In the genomic region with DNA sequence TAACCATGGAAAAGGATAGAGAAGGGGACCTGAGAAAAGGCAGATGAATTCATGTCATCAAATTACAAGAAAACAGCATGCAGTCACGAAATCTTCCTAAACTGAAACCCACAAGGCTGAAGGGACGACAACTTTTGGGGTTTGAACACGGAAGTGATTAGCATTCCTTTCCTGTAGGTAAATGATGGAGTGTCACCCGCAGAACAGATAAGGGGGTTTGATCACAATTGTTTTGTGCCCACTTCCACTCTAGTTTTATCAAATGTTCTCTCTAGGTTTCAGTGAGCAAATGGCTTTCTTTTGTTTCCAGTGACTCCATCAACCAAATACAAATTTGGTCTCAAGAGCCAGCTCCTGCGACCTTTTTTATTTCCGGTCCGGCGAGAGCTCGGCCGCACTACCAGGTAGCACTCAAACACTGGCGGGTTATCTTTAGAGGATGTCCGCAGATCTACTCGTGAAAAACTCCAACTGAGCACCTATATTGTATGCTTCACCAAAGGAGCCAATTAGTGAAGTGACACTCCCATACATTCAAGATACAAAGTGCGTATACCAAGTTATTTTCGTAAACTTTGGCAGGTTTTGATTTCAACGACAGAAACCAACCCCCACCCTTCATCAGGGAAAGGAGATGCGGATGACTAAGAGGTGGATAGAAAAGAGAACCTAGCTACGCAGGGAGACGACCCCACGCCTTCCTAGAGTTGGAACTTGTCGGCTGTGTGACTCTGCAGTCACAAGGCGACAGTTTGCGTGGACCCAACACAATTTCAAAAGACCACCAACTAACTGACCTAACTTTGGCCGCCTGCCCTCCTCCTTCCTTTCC, we compare ENCODE assay signal across 8 mouse cellular contexts. TPM values are rescaled to one million over a fixed set of nuclear protein-coding genes. Genes with fewer than 3 reads are reported as not detected.
A peak's percentile ranks its signal among the peaks of the same experiment; 100 is the strongest.
DNase-seq lines count a peak whose midpoint lies in the region; ATAC-seq and TF ChIP-seq lines count a peak whose summit lies in the region.

No protein-coding gene starts in this region.

- TF ChIP-seq CTCF in lung, adult 2 months (IDR thresholded peaks at IDR 0.05; ENCODE audit: insufficient read depth, low read length) = no peak
- TF ChIP-seq CTCF in liver, embryonic 14.5 days (IDR thresholded peaks at IDR 0.05; ENCODE audit: low read depth) = no peak

- 2% methylated on average over 24 of the region's 24 CpGs for WGBS in lung, adult 2 months
- WGBS in forebrain, embryonic 16.5 days = 6% methylated on average over 24 of the region's 24 CpGs
- WGBS in liver, embryonic 14.5 days (ENCODE audit: insufficient replicate concordance) = under 1% methylated on average over 24 of the region's 24 CpGs

- H3K27me3 ChIP-seq in forebrain, embryonic 16.5 days (replicated peaks; ENCODE audit: control insufficient read depth, insufficient read depth, low read length) = no peaks in the 10 kb centered on the region
- no peaks in the 10 kb centered on the region for H3K27me3 ChIP-seq in liver, embryonic 14.5 days (ENCODE audit: control insufficient read depth, insufficient read depth, low read length)

- H3K36me3 ChIP-seq in forebrain, embryonic 16.5 days (ENCODE audit: control insufficient read depth, insufficient read depth) = no peaks in the 10 kb centered on the region
- no peaks in the 10 kb centered on the region for H3K36me3 ChIP-seq in liver, embryonic 14.5 days (replicated peaks; ENCODE audit: control insufficient read depth, insufficient read depth, low read depth)

- peak overlapping the region; percentile 77 for H3K4me2 ChIP-seq in forebrain, embryonic 16.5 days (ENCODE audit: low read length)
- H3K4me2 ChIP-seq in liver, embryonic 14.5 days (ENCODE audit: low read depth) = peak overlapping the region; percentile 84

- H3K27ac ChIP-seq in forebrain, embryonic 16.5 days (ENCODE audit: low read length) = peak overlapping the region; percentile 66
- peak overlapping the region; percentile 68 for H3K27ac ChIP-seq in liver, embryonic 14.5 days

- no peak for TF ChIP-seq POLR2A in lung, adult 2 months (IDR thresholded peaks at IDR 0.05; ENCODE audit: borderline replicate concordance, extremely low read depth, low read depth, low read length)

- ATAC-seq in forebrain, embryonic 16.5 days = peak; percentile 6; the same call in 1 of the 2 replicates
- peak; percentile 6; the same call in 1 of the 2 replicates for ATAC-seq in liver, embryonic 14.5 days (ENCODE audit: insufficient read depth)

- TF ChIP-seq EP300 in liver, embryonic 14.5 days (IDR thresholded peaks at IDR 0.05; ENCODE audit: low read depth) = no peak

- H3K4me3 ChIP-seq in lung, adult 2 months (replicated peaks; ENCODE audit: extremely low read depth, low read depth, low read length) = peak overlapping the region; percentile 73
- peak overlapping the region; percentile 74 for H3K4me3 ChIP-seq in forebrain, embryonic 16.5 days (replicated peaks; ENCODE audit: low read length)
- peak overlapping the region; percentile 96 to 99 for H3K4me3 ChIP-seq in liver, embryonic 14.5 days (ENCODE audit: insufficient read depth in 1 of 2, low read depth in 2 of 2, low read length in 2 of 2)

- DNase-seq in lung, adult 2 months = no peak
- no peak for DNase-seq in lung, adult 18-20 months
- DNase-seq in T-cell, adult 2 months (ENCODE audit: low spot score) = peak; percentile 22
- DNase-seq in liver, embryonic 14.5 days (ENCODE audit: low read depth in 3 of 3, low spot score in 3 of 3) = no peak
- no peak for DNase-seq in adrenal gland, postnatal 14 days
- no peak for DNase-seq in ovary, postnatal 14 days (ENCODE audit: low spot score)
- no peak for DNase-seq in right cerebral cortex, postnatal 14 days

- no peaks in the 10 kb centered on the region for H3K9me3 ChIP-seq in forebrain, embryonic 16.5 days (ENCODE audit: control insufficient read depth, low read length)
- no peaks in the 10 kb centered on the region for H3K9me3 ChIP-seq in liver, embryonic 14.5 days (ENCODE audit: control insufficient read depth, low read length)

- peak overlapping the region; percentile 98 for H3K9ac ChIP-seq in forebrain, embryonic 16.5 days (replicated peaks; ENCODE audit: low read depth, low read length)
- H3K9ac ChIP-seq in liver, embryonic 14.5 days (replicated peaks) = peak overlapping the region; percentile 99

- peaks cover 4% of the 10 kb centered on the region; the same call in 1 of the 2 replicates for H3K4me1 ChIP-seq in lung, adult 2 months (ENCODE audit: control insufficient read depth, insufficient read depth, low read length)
- peaks cover 14% of the 10 kb centered on the region for H3K4me1 ChIP-seq in forebrain, embryonic 16.5 days (replicated peaks; ENCODE audit: control insufficient read depth, insufficient read depth, low read length)
- peaks cover 11 to 15% of the 10 kb centered on the region in 2 experiments for H3K4me1 ChIP-seq in liver, embryonic 14.5 days (replicated peaks; ENCODE audit: control insufficient read depth in 2 of 2, insufficient read depth in 2 of 2, low read length in 1 of 2)

RNA-seq across cellular contexts. Expression of gene Ube2l3, which starts 2.1 kb away (rescaled TPM):
- 40.4 and 51.2 TPM in 2 replicates for polyA plus RNA-seq in lung, adult 2 months (2012; rRNA removed)
- 298 and 325 TPM in 2 replicates for polyA plus RNA-seq in forebrain, embryonic 16.5 days (2015; fragmentation: Nextera tagmentation; extraction: Ambion mirVana)
- polyA plus RNA-seq in liver, embryonic 14.5 days (2012; rRNA removed) = 34.6 and 65.1 TPM in 2 replicates
- 208 and 218 TPM in 2 replicates for polyA plus RNA-seq in liver, embryonic 14.5 days (2014; fragmentation: Nextera tagmentation; extraction: Ambion mirVana)
- 190 and 193 TPM in 2 replicates for total RNA-seq in adrenal gland, postnatal 14 days (2021)

RNA-seq across cellular contexts. Expression of gene Rimbp3, which starts 8.1 kb away (rescaled TPM):
- 0.02 and 0.07 TPM in 2 replicates for polyA plus RNA-seq in lung, adult 2 months (2012; rRNA removed)
- polyA plus RNA-seq in forebrain, embryonic 16.5 days (2015; fragmentation: Nextera tagmentation; extraction: Ambion mirVana) = 1.8 and 2.3 TPM in 2 replicates
- polyA plus RNA-seq in liver, embryonic 14.5 days (2012; rRNA removed) = 0.01 and 0.03 TPM in 2 replicates
- 0.05 and 0.06 TPM in 2 replicates for polyA plus RNA-seq in liver, embryonic 14.5 days (2014; fragmentation: Nextera tagmentation; extraction: Ambion mirVana)
- 0.07 and 0.08 TPM in 2 replicates for total RNA-seq in adrenal gland, postnatal 14 days (2021)

RNA-seq across cellular contexts. Expression of gene Hic2, which starts 33.0 kb away (rescaled TPM):
- 2.0 and 2.2 TPM in 2 replicates for polyA plus RNA-seq in lung, adult 2 months (2012; rRNA removed)
- 7.1 and 9.4 TPM in 2 replicates for polyA plus RNA-seq in forebrain, embryonic 16.5 days (2015; fragmentation: Nextera tagmentation; extraction: Ambion mirVana)
- 2.0 and 2.2 TPM in 2 replicates for polyA plus RNA-seq in liver, embryonic 14.5 days (2012; rRNA removed)
- polyA plus RNA-seq in liver, embryonic 14.5 days (2014; fragmentation: Nextera tagmentation; extraction: Ambion mirVana) = 2.0 TPM in 2 replicates
- total RNA-seq in adrenal gland, postnatal 14 days (2021) = 2.7 and 3.2 TPM in 2 replicates

RNA-seq across cellular contexts. Expression of gene Ccdc116, which starts 53.3 kb away (rescaled TPM):
- polyA plus RNA-seq in lung, adult 2 months (2012; rRNA removed) = 0.91 TPM in 2 replicates
- 1.7 and 2.4 TPM in 2 replicates for polyA plus RNA-seq in forebrain, embryonic 16.5 days (2015; fragmentation: Nextera tagmentation; extraction: Ambion mirVana)
- polyA plus RNA-seq in liver, embryonic 14.5 days (2012; rRNA removed) = 0.92 and 1.0 TPM in 2 replicates
- polyA plus RNA-seq in liver, embryonic 14.5 days (2014; fragmentation: Nextera tagmentation; extraction: Ambion mirVana) = 0.37 and 0.51 TPM in 2 replicates
- 0.45 TPM in 1 of 2 replicates, not detected in the other for total RNA-seq in adrenal gland, postnatal 14 days (2021)

RNA-seq across cellular contexts. Expression of gene Ydjc, which starts 55.9 kb away (rescaled TPM):
- 5.7 and 6.2 TPM in 2 replicates for polyA plus RNA-seq in lung, adult 2 months (2012; rRNA removed)
- polyA plus RNA-seq in forebrain, embryonic 16.5 days (2015; fragmentation: Nextera tagmentation; extraction: Ambion mirVana) = 26.2 and 32.9 TPM in 2 replicates
- 10.2 and 10.8 TPM in 2 replicates for polyA plus RNA-seq in liver, embryonic 14.5 days (2012; rRNA removed)
- 7.9 and 9.6 TPM in 2 replicates for polyA plus RNA-seq in liver, embryonic 14.5 days (2014; fragmentation: Nextera tagmentation; extraction: Ambion mirVana)
- 3.4 and 4.1 TPM in 2 replicates for total RNA-seq in adrenal gland, postnatal 14 days (2021)
